Mouse (Mus musculus) liver, adult 2 months (tissue): ENCODE measurements around the gene Serinc5. TPM values are rescaled to one million over a fixed set of nuclear protein-coding genes. Genes with fewer than 3 reads are reported as not detected.

Experiments used
- DNase-seq: peaks from one replicate; pipeline ENCODE4 v3.0.0-alpha.2; 2011; ENCODE audit warnings: low read depth, low spot score; ENCODE audit errors: extremely low read depth
- H3K27ac ChIP-seq: fragments of 200-500 bp; replicated peaks from 2 replicates; pipeline ENCODE4 v1.5.1; 2012; ENCODE audit warnings: low read depth, mild to moderate bottlenecking, control low read depth, inconsistent platforms, low read length; ENCODE audit not compliant: insufficient read depth
- H3K27me3 ChIP-seq: fragments of 200-500 bp; 2 replicates; pipeline ENCODE4 v1.6.1; 2012; ENCODE audit warnings: mild to moderate bottlenecking, moderate library complexity, low read length, inconsistent platforms; ENCODE audit not compliant: control insufficient read depth, insufficient read depth
- H3K36me3 ChIP-seq: fragments of 200-500 bp; 2 replicates; pipeline ENCODE4 v1.6.1; 2012; ENCODE audit warnings: low read length, inconsistent platforms; ENCODE audit not compliant: control insufficient read depth, insufficient read depth
- H3K4me1 ChIP-seq: fragments of 200-500 bp; 2 replicates; pipeline ENCODE4 v1.6.1; 2011; ENCODE audit warnings: low read length; ENCODE audit not compliant: control insufficient read depth, insufficient read depth
- H3K4me3 ChIP-seq: fragments of 200-500 bp; 2 replicates; pipeline ENCODE4 v1.5.1; 2011; ENCODE audit warnings: low read depth, mild to moderate bottlenecking, control low read depth, low read length, moderate library complexity; ENCODE audit not compliant: insufficient read depth
- H3K79me2 ChIP-seq: fragments of 200-500 bp; 2 replicates; pipeline ENCODE4 v1.6.1; 2012; ENCODE audit warnings: inconsistent platforms, mild to moderate bottlenecking, low read length, moderate library complexity; ENCODE audit not compliant: control insufficient read depth, insufficient read depth
- H3K9ac ChIP-seq: fragments of 200-500 bp; 2 replicates; pipeline ENCODE4 v1.6.1; 2012; ENCODE audit warnings: low read depth, mild to moderate bottlenecking, control low read depth, inconsistent platforms, low read length
- CTCF ChIP-seq: fragments of 200-500 bp; IDR thresholded peaks from 2 replicates; pipeline ENCODE4 v1.5.1; 2011; ENCODE audit warnings: low read depth, low read length, control low read depth
- POLR2A ChIP-seq: fragments of 200-500 bp; IDR thresholded peaks from 2 replicates; pipeline ENCODE4 v1.6.1; 2011; ENCODE audit warnings: low read length, control low read depth; ENCODE audit not compliant: insufficient read depth; ENCODE audit errors: extremely low read depth
- WGBS: fragments of 180-500 bp; shearing (Covaris S2); methylation state at CpG from one replicate; pipeline ENCODE4 v1.1.7; 2018; 5-methylcytosine and 5-hydroxymethylcytosine counted together
- polyA plus RNA-seq: library from polyadenylated mRNA; depleted of rRNA; stranded (reverse); fragments of >200 nt; gene quantifications from 2 replicates; pipeline ENCODE4 v1.2.3, GENCODE M21; 2012
- total RNA-seq: library from RNA; depleted of rRNA; stranded (reverse); fragments of >200 nt; gene quantifications from 2 replicates; pipeline ENCODE4 v1.2.3, GENCODE M21; 2014

Serinc5 gene
- total and polyA plus RNA-seq, 2 experiments, result 14.3 to 18.0 TPM

DNA sequence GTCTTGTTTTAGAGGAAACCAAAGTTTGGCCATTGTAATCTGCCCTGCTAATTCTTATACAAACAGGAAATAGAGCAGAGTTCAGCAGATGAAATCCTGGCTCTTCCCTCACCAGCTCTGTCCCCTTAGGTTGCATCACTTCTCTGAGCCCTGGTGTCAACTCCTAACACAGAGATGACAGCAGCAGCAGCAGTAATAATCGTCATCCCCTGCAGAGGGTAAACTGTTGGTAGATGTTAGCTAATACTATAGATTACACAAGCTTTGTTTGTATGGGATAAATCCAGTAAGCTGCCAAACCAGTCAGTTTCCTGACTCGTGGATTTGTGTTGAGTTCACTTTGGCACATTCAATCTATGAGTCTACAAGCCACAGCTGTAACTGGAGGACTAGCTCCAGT, 40.1 kb downstream of the Serinc5 start:
- H3K79me2 ChIP-seq, result peaks cover 6% of the 10 kb centered on the region; the same call in 1 of the 2 replicates
- peak; percentile 91 for DNase-seq
- peak overlapping the region; percentile 79 for H3K27ac ChIP-seq
- peaks cover 19% of the 10 kb centered on the region for H3K4me1 ChIP-seq
- no peaks in the 10 kb centered on the region for H3K27me3 ChIP-seq
- 5% methylated on average over 2 of the region's 2 CpGs for WGBS
- no peak overlapping the region for H3K9ac ChIP-seq
- H3K36me3 ChIP-seq, result no peaks in the 10 kb centered on the region
- H3K4me3 ChIP-seq, result no peak overlapping the region
- TF ChIP-seq POLR2A (no peak), CTCF (no peak)

DNA sequence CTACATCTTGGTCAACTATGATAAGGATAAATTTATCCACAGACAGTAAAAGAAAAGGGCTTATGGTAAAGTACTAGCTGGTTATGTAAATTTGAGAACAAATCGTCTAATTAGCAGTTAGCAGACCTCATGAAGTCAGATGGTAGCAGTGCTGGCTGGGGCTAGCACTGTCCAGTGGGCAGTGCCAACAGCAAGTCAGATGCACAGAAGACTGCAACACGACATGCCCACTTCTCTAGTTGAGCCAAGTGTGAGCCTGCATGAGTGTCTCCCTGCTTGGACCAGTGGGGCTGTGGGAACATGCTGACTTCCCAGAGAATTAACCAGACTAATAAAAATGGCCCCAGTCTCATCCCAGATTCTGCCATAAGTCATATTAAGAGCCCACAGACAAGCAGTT, 41.6 kb downstream of the Serinc5 start:
- no peak for DNase-seq
- H3K4me3 ChIP-seq, result no peak overlapping the region
- H3K4me1 ChIP-seq, result peaks cover 22% of the 10 kb centered on the region
- WGBS, result 88% methylated on average over 2 of the region's 2 CpGs
- TF ChIP-seq CTCF (no peak), POLR2A (no peak)
- peaks cover 3% of the 10 kb centered on the region; the same call in 1 of the 2 replicates for H3K79me2 ChIP-seq
- H3K9ac ChIP-seq, result no peak overlapping the region
- no peak overlapping the region for H3K27ac ChIP-seq
- H3K27me3 ChIP-seq, result no peaks in the 10 kb centered on the region
- no peaks in the 10 kb centered on the region for H3K36me3 ChIP-seq

DNA sequence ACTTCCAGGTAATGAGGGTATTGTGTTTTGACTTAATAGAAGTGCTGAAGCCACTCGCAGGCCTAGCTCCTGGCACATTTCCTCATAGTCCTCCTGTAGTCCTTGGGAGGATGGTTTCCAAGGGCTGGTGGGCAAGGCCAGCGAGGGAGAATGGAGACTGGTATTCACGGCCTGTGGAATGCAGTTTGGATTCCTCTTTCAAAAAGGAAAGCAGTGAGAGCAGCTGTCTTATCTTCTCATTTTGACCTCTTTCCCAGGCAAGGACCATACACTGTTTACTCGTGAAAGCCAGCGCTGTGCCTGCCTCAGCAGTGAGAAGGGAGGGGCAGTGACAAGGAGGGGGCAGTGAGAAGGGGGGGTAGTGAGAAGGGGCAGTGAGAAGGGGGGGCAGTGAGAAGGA, 42.4 kb downstream of the Serinc5 start:
- Histone ChIP-seq H3K79me2 (peaks cover 3% of the 10 kb centered on the region; the same call in 1 of the 2 replicates), H3K36me3 (no peaks in the 10 kb centered on the region), H3K27me3 (no peaks in the 10 kb centered on the region), H3K9ac (no peak overlapping the region), H3K27ac (no peak overlapping the region), H3K4me3 (no peak overlapping the region), H3K4me1 (peaks cover 22% of the 10 kb centered on the region)
- WGBS, result 24% methylated on average over 5 of the region's 5 CpGs
- peak; percentile 15 for DNase-seq
- TF ChIP-seq POLR2A (no peak), CTCF (no peak)

DNA sequence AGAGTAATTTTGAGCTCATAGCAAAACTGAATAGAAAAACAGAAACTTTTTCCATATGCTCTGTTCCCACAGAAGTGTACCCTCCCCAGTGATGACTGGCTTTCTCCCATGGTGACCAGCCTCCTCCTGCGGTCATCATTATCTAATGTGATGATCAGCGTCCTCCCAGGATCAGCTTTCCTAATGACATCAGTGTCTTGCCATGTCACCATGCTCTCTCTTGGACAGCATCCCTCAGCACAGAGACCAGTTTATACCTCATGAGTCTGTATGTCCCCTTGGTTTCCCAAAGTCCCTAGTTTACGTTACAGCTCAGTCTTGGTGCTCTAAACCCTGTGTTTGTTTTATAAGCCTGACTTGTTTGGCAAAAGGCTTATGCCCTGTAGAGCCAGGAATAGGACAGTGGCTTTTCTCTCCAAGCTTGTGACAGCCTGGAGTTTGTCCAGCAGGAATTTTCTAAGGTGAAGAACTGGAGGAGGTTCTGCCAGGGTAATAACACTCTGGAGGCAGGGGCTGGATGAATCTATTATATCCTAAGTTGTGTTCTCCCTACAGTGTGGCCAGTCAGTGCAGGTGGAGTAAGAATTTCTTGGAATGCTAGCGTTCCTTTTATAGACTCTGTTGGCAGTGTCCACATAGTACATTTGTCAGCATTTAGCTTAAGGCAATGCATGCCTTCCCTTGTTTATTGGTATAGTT, 46.1 kb downstream of the Serinc5 start:
- Histone ChIP-seq H3K27ac (no peak overlapping the region), H3K4me1 (peaks cover 18% of the 10 kb centered on the region), H3K9ac (no peak overlapping the region), H3K36me3 (peaks cover 2% of the 10 kb centered on the region; the same call in 1 of the 2 replicates), H3K79me2 (0 out of 2 replicates have a peak, but pooled peaks cover 3% of the 10 kb centered on the region), H3K27me3 (no peaks in the 10 kb centered on the region), H3K4me3 (no peak overlapping the region)
- peak; percentile 16 for DNase-seq
- WGBS, result 52% methylated on average over 4 of the region's 4 CpGs
- TF ChIP-seq POLR2A (no peak), CTCF (no peak)

DNA sequence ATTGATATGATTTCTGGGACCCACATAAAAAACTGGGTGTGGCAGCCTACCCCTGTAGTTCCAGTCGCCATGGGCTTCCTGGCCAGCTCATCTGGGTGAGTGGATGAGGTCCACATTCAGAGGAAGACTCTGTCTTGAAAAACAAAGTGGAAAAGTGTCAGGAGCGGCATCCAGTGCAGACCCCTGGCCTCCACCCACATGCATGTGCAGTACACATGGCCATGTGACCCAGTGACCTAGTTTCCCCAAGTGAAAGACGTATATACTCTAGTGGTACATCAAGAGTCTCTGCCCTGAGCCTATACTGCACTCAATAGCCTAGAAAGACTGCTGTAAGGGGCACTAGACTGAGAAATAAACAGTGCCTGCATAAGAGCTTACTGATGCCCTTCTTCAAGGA, 48.7 kb downstream of the Serinc5 start:
- no peak overlapping the region for H3K9ac ChIP-seq
- peaks cover 22% of the 10 kb centered on the region for H3K4me1 ChIP-seq
- no peaks in the 10 kb centered on the region; the same call in 1 of the 2 replicates for H3K79me2 ChIP-seq
- DNase-seq, result no peak
- TF ChIP-seq POLR2A, result no peak
- TF ChIP-seq CTCF, result no peak
- H3K27me3 ChIP-seq, result no peaks in the 10 kb centered on the region
- 67% methylated on average over 3 of the region's 3 CpGs for WGBS
- H3K36me3 ChIP-seq, result peaks cover 2% of the 10 kb centered on the region; the same call in 1 of the 2 replicates
- H3K27ac ChIP-seq, result peak overlapping the region; percentile 3; the same call in 1 of the 2 replicates
- H3K4me3 ChIP-seq, result no peak overlapping the region
